Mouse (Mus musculus) intestine, embryonic 16.5 days (tissue): ENCODE results near the gene Ptpn3. TPM values are rescaled to one million over a fixed set of nuclear protein-coding genes. Genes with fewer than 3 reads are reported as not detected.

Source experiments
- ATAC-seq: fragments of 200-750 bp; cut with Nextera tagmentation; 2 replicates; pipeline ENCODE4 v1.8.0; 2017; ENCODE audit warnings: moderate TSS enrichment, moderate library complexity
- H3K27ac ChIP-seq: fragments of 300-500 bp; sonication (generic); 2 replicates; pipeline ENCODE4 v1.5.1; 2014; ENCODE audit warnings: mild to moderate bottlenecking, low read length
- H3K27me3 ChIP-seq: fragments of 300-500 bp; sonication (generic); replicated peaks from 2 replicates; pipeline ENCODE4 v1.6.1; 2014; ENCODE audit warnings: low read length, control low read depth, mixed read lengths; ENCODE audit not compliant: control insufficient read depth, insufficient read depth
- H3K36me3 ChIP-seq: fragments of 300-500 bp; sonication (generic); 2 replicates; pipeline ENCODE4 v1.6.1; 2014; ENCODE audit warnings: low read length, control low read depth; ENCODE audit not compliant: control insufficient read depth, insufficient read depth
- H3K4me1 ChIP-seq: fragments of 300-500 bp; sonication (generic); 2 replicates; pipeline ENCODE4 v1.6.1; 2014; ENCODE audit warnings: low read length, control low read depth, mixed read lengths; ENCODE audit not compliant: control insufficient read depth, insufficient read depth
- H3K4me2 ChIP-seq: fragments of 300-500 bp; sonication (generic); 2 replicates; pipeline ENCODE4 v1.6.1; 2014; ENCODE audit warnings: low read depth, low read length, control low read depth
- H3K4me3 ChIP-seq: fragments of 300-500 bp; sonication (generic); 2 replicates; pipeline ENCODE4 v1.5.1; 2014; ENCODE audit warnings: mild to moderate bottlenecking, low read length
- H3K9ac ChIP-seq: fragments of 300-500 bp; sonication (generic); 2 replicates; pipeline ENCODE4 v1.6.1; 2014; ENCODE audit warnings: low read depth, low read length
- H3K9me3 ChIP-seq: fragments of 300-500 bp; sonication (generic); 2 replicates; pipeline ENCODE4 v1.6.1; 2016; ENCODE audit warnings: low read length, control low read depth; ENCODE audit not compliant: control insufficient read depth
- WGBS: fragments of 180-500 bp; shearing (Covaris S2); extraction: QIAGEN DNeasy Blood & Tissue Kit; methylation state at CpG from one replicate; pipeline ENCODE4 v1.1.7; 2014; 5-methylcytosine and 5-hydroxymethylcytosine counted together
- polyA plus RNA-seq: library from polyadenylated mRNA; unstranded; fragments of >200 nt; fragmentation: Nextera tagmentation; extraction: Ambion mirVana; gene quantifications from 2 replicates; pipeline ENCODE4 v1.2.1, GENCODE M21; 2015

The Ptpn3 gene
- polyA plus RNA-seq, 1 experiment from 2014 or later: 8.5 TPM

DNA sequence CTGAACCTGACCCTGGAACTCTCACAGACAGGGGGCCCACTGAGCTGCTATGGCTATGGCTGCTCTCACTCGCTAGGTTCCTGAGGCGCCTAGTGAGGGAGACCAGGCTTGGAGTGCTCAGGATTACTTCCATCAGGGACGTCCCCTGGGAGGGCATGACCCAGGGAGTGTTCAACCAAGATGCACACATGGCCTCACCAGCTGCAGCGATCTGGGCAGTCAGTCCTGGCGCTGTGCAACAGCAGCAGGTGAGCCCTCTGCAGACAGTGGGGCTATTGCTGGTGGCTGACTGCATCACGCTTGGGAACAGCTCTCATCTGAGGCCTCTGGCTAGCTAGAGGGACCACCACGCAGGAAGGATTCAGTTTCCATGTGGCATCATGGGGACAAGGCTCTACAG is 63.5 kb downstream of the Ptpn3 start:
- Histone ChIP-seq H3K27ac (no peak overlapping the region), H3K4me3 (no peak overlapping the region), H3K4me1 (0 out of 2 replicates have a peak, but pooled peaks cover 8% of the 10 kb centered on the region), H3K9me3 (no peaks in the 10 kb centered on the region), H3K27me3 (no peaks in the 10 kb centered on the region), H3K4me2 (no peak overlapping the region), H3K9ac (no peak overlapping the region), H3K36me3 (no peaks in the 10 kb centered on the region)
- no peak for ATAC-seq
- WGBS: 82% methylated on average over 7 of the region's 7 CpGs

- Histone ChIP-seq H3K9ac (no peak overlapping the region), H3K9me3 (no peaks in the 10 kb centered on the region), H3K4me3 (no peak overlapping the region), H3K4me2 (no peak overlapping the region), H3K4me1 (0 out of 2 replicates have a peak, but pooled peaks cover 8% of the 10 kb centered on the region), H3K27ac (no peak overlapping the region), H3K27me3 (no peaks in the 10 kb centered on the region), H3K36me3 (peaks cover 7% of the 10 kb centered on the region)
- ATAC-seq: no peak; the same call in 1 of the 2 replicates
- 63% methylated on average over 5 of the region's 5 CpGs for WGBS
Measured at GRCm38 (mm10) chr4:57236513-57236912, 65.1 kb downstream of the Ptpn3 start.

DNA sequence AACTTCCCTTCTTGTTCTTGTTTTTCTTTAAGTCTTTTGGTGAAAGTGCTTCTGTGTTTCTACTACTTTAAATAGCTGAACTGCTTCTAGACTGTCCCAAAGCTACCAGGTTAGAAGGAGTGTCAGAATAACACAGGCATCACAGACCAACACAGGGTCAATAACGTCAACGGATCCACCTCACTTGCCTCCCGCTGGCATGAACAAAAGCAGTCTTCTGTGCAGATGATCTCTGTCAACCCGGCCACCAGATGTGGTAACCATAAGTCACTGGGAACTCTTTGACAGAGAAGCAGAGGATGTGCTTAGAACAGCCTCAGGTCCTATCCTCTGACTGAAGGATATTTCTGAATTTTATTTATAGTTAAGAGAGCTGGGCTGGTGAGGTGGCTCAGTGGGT is 65.9 kb downstream of the Ptpn3 start:
- H3K4me2 ChIP-seq: no peak overlapping the region
- 0 out of 2 replicates have a peak, but pooled peaks cover 8% of the 10 kb centered on the region for H3K4me1 ChIP-seq
- H3K36me3 ChIP-seq: peaks cover 7% of the 10 kb centered on the region
- H3K27ac ChIP-seq: no peak overlapping the region
- no peaks in the 10 kb centered on the region for H3K9me3 ChIP-seq
- WGBS: 82% methylated on average over 4 of the region's 4 CpGs
- no peak for ATAC-seq
- no peak overlapping the region for H3K4me3 ChIP-seq
- H3K27me3 ChIP-seq: no peaks in the 10 kb centered on the region
- no peak overlapping the region for H3K9ac ChIP-seq

GRCm38 (mm10) chr4:57234348-57234747 is 67.3 kb downstream of the Ptpn3 start:
- Histone ChIP-seq H3K4me3 (no peak overlapping the region), H3K36me3 (peaks cover 7% of the 10 kb centered on the region), H3K4me1 (0 out of 2 replicates have a peak, but pooled peaks cover 2% of the 10 kb centered on the region), H3K27ac (no peak overlapping the region), H3K4me2 (no peak overlapping the region), H3K9ac (no peak overlapping the region), H3K27me3 (no peaks in the 10 kb centered on the region), H3K9me3 (no peaks in the 10 kb centered on the region)
- WGBS: 79% methylated on average over 7 of the region's 7 CpGs
- ATAC-seq: no peak

DNA sequence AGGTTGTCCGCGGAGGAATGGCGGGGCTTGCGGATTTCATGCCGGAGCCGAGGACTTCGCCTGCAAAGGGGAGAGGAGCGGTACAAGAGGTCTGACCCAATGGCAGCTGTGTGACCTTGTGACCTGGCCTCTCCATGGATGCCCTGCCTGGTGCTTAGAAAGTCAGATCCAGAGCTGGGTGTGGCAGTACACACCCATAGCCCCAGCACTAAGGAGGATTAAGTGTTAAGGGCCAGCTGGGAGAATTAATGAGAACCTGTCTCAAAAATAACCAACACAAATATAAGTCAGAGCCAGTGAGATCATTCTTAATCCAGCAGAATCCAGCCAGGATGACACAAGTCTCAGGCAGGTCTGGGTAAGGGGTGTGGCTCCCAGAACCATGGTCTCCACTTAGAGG is 69.2 kb downstream of the Ptpn3 start:
- H3K4me3 ChIP-seq: no peak overlapping the region
- no peaks in the 10 kb centered on the region for H3K9me3 ChIP-seq
- H3K27me3 ChIP-seq: no peaks in the 10 kb centered on the region
- WGBS: 88% methylated on average over 8 of the region's 8 CpGs
- no peak overlapping the region for H3K27ac ChIP-seq
- peaks cover 7% of the 10 kb centered on the region for H3K36me3 ChIP-seq
- H3K9ac ChIP-seq: no peak overlapping the region
- H3K4me2 ChIP-seq: no peak overlapping the region
- ATAC-seq: no peak
- 0 out of 2 replicates have a peak, but pooled peaks cover 2% of the 10 kb centered on the region for H3K4me1 ChIP-seq

DNA sequence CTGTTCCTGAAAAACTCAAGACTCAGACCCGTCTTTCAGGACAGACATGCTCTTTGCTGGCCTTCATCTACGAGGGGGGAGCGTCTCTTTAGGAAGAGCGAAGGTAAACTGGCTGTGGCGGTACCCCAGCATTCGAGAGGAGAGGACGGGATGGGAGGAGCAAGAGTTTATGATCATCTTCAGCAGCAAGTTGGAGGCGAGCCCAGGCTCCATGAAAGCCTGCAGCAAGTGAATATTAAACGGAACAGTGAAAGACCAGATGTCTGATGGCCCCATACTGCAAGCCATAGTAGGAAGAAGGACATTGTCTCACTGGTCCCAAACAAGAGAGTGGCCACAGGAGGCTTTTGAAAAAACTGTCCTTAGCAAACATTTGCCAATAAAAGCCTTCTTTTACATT is 70.3 kb downstream of the Ptpn3 start:
- H3K9ac ChIP-seq: no peak overlapping the region
- H3K4me1 ChIP-seq: 0 out of 2 replicates have a peak, but pooled peaks cover 2% of the 10 kb centered on the region
- no peak overlapping the region for H3K4me2 ChIP-seq
- no peak overlapping the region for H3K27ac ChIP-seq
- H3K4me3 ChIP-seq: no peak overlapping the region
- H3K27me3 ChIP-seq: no peaks in the 10 kb centered on the region
- 59% methylated on average over 9 of the region's 9 CpGs for WGBS
- no peak for ATAC-seq
- H3K9me3 ChIP-seq: no peaks in the 10 kb centered on the region
- H3K36me3 ChIP-seq: peaks cover 7% of the 10 kb centered on the region

- Histone ChIP-seq H3K9ac (no peak overlapping the region), H3K27ac (no peak overlapping the region), H3K27me3 (no peaks in the 10 kb centered on the region), H3K36me3 (peaks cover 10% of the 10 kb centered on the region), H3K4me1 (0 out of 2 replicates have a peak, but pooled peaks cover 2% of the 10 kb centered on the region), H3K9me3 (no peaks in the 10 kb centered on the region), H3K4me3 (no peak overlapping the region), H3K4me2 (no peak overlapping the region)
- ATAC-seq: no peak
- 83% methylated on average over 7 of the region's 7 CpGs for WGBS
Measured at GRCm38 (mm10) chr4:57230341-57230740, 71.3 kb downstream of the Ptpn3 start.

DNA sequence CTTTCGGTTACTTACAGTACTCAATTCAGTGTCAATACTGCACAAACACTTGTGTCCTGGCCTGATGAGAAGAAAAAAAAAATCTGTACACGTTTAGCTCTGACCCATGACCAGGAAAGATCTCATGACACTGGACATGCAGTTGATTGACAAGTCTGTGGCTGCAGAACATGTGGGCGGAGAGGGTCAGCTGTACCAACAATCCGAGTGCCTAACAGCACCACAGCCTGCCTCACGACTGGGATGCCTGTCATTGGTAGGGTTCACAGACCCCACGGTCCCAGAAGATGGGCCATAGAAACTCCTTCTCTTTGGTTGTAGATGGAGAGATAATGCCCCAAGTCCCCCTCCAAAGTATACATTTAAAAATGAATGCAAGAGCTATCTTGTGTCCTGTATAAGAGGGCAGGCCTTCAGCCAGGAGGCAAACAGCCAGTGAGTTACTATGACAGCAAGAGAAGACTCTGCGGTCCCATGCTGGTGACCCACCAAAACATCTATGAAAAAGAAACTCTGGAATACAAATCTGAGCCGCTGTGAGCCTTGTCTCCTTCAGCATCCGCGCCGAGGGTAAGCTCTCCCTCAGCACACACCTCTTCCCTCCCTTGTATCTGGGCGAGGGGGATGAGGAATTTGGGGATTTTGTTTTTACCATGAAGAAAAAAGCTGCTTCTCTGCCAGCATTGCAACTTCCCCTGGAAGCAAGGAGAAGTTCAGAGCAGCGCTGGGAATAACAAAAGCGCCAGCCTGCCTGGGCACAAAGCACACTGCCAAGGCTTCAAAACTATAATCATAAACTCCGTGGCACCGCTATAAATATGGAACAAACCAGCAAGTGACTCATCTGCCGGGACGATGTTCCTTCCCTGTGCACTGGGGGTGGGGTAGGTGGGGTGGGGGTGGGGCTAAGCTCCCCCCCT is 72.8 kb downstream of the Ptpn3 start:
- Histone ChIP-seq H3K4me2 (no peak overlapping the region), H3K27me3 (no peaks in the 10 kb centered on the region)
- no peak for ATAC-seq

DNA sequence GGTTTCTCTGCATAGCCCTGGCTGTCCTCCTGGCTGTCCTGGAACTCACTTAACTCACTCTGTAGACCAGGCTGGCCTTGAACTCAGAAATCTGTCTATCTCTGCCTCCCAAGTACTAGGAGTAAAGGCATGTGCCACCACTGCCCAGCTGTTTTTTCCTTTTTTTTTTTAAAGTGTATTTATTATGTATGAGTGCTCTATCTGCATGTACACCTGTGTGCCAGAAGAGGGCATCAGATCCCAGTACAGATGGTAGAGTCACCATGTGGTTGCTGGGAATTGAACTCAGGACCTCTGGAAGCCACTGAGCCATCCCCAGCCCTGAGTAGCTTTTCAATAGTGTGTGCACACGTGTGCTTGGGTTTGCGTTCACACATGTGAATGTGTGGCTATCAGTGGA is 76.9 kb downstream of the Ptpn3 start:
- no peak overlapping the region for H3K4me2 ChIP-seq
- H3K4me1 ChIP-seq: 0 out of 2 replicates have a peak, but pooled peaks cover 2% of the 10 kb centered on the region
- H3K27me3 ChIP-seq: no peaks in the 10 kb centered on the region
- no peak overlapping the region for H3K4me3 ChIP-seq
- ATAC-seq: no peak
- 94% methylated on average over 2 of the region's 2 CpGs for WGBS
- no peak overlapping the region for H3K9ac ChIP-seq
- peaks cover 8% of the 10 kb centered on the region; the same call in 1 of the 2 replicates for H3K36me3 ChIP-seq
- no peaks in the 10 kb centered on the region for H3K9me3 ChIP-seq
- H3K27ac ChIP-seq: no peak overlapping the region

More for the DNA sequence above, 72.8 kb downstream of the Ptpn3 start:
- H3K4me3 ChIP-seq: no peak overlapping the region
- H3K36me3 ChIP-seq: peaks cover 15% of the 10 kb centered on the region
- H3K27ac ChIP-seq: no peak overlapping the region
- 0 out of 2 replicates have a peak, but pooled peaks cover 2% of the 10 kb centered on the region for H3K4me1 ChIP-seq
- no peaks in the 10 kb centered on the region for H3K9me3 ChIP-seq
- WGBS: 68% methylated on average over 18 of the region's 18 CpGs
- no peak overlapping the region for H3K9ac ChIP-seq
